Mouse (Mus musculus) lung, embryonic 14.5 days (tissue): ENCODE results near the gene Dicer1. TPM values are rescaled to one million over a fixed set of nuclear protein-coding genes. Genes with fewer than 3 reads are reported as not detected.
A peak's percentile ranks its signal among the peaks of the same experiment; 100 is the strongest.

Experiments
- ATAC-seq: fragments of 200-750 bp; cut with Nextera tagmentation; 2 replicates; pipeline ENCODE4 v1.8.0; 2017; ENCODE audit warnings: mild to moderate bottlenecking, moderate TSS enrichment, moderate library complexity; ENCODE audit not compliant: insufficient read depth
- DNase-seq: peaks from one replicate; pipeline ENCODE4 v3.0.0-alpha.2; 2015
- H3K27ac ChIP-seq: fragments of 300-500 bp; sonication (generic); 2 replicates; pipeline ENCODE4 v1.5.1; 2014; ENCODE audit warnings: low read depth, mild to moderate bottlenecking, moderate library complexity
- H3K27me3 ChIP-seq: fragments of 300-500 bp; sonication (generic); 2 replicates; pipeline ENCODE4 v1.6.1; 2014; ENCODE audit warnings: low read length, control low read depth; ENCODE audit not compliant: insufficient read depth
- H3K36me3 ChIP-seq: fragments of 300-500 bp; sonication (generic); 2 replicates; pipeline ENCODE4 v1.6.1; 2014; ENCODE audit warnings: control low read depth; ENCODE audit not compliant: insufficient read depth
- H3K4me1 ChIP-seq: fragments of 300-500 bp; sonication (generic); 2 replicates; pipeline ENCODE4 v1.6.1; 2014; ENCODE audit warnings: antibody characterized with exemption, control low read depth; ENCODE audit not compliant: insufficient read depth
- H3K4me2 ChIP-seq: fragments of 300-500 bp; sonication (generic); 2 replicates; pipeline ENCODE4 v1.6.1; 2014; ENCODE audit warnings: mild to moderate bottlenecking
- H3K4me3 ChIP-seq: fragments of 300-500 bp; sonication (generic); 2 replicates; pipeline ENCODE4 v1.5.1; 2014; ENCODE audit warnings: low read depth, low read length
- H3K9ac ChIP-seq: fragments of 300-500 bp; sonication (generic); 2 replicates; pipeline ENCODE4 v1.6.1; 2014
- H3K9me3 ChIP-seq: fragments of 300-500 bp; sonication (generic); 2 replicates; pipeline ENCODE4 v1.6.1; 2016; ENCODE audit warnings: low read depth, low read length, control low read depth
- CTCF ChIP-seq: IDR thresholded peaks from 2 replicates; pipeline ENCODE4 v1.5.1; 2016; ENCODE audit warnings: antibody characterized with exemption, low read depth
- WGBS: fragments of 180-500 bp; shearing (Covaris S2); extraction: QIAGEN DNeasy Blood & Tissue Kit; methylation state at CpG from one replicate; pipeline ENCODE4 v1.1.7; 2014; 5-methylcytosine and 5-hydroxymethylcytosine counted together
- polyA plus RNA-seq: library from polyadenylated mRNA; unstranded; fragments of >200 nt; fragmentation: Nextera tagmentation; extraction: Ambion mirVana; gene quantifications from 2 replicates; pipeline ENCODE4 v1.2.1, GENCODE M21; 2014

The Dicer1 gene
- polyA plus RNA-seq, 1 experiment from 2014 or later, result 23.4 TPM

DNA sequence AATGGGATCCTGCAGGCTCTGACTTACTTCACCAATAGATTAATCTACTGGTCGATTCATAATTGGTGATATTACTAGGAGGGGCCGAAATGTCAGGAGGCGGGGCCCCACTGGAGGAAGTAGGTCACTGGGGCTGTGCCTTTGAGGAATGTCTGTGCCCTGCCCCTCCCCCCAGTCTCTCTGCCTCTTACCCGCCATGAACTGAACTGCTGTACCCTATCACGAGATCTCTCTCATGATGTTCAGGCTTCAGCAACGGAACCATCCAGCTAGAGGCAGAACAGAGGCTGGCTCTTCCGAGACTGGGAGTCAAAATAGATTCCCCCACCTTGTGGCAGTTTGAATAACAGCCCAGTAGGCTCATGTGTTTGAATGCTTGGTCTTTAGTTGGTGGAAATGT lies 6.3 kb upstream of the Dicer1 start:
- no peak overlapping the region for H3K27ac ChIP-seq
- no peak overlapping the region for H3K4me2 ChIP-seq
- 82% methylated on average over 7 of the region's 7 CpGs for WGBS
- no peak for ATAC-seq
- no peak for TF ChIP-seq CTCF
- H3K36me3 ChIP-seq, result no peaks in the 10 kb centered on the region
- no peak overlapping the region for H3K9ac ChIP-seq
- H3K27me3 ChIP-seq, result no peaks in the 10 kb centered on the region
- H3K4me3 ChIP-seq, result no peak overlapping the region
- no peak for DNase-seq
- no peaks in the 10 kb centered on the region for H3K4me1 ChIP-seq
- no peaks in the 10 kb centered on the region for H3K9me3 ChIP-seq

DNA sequence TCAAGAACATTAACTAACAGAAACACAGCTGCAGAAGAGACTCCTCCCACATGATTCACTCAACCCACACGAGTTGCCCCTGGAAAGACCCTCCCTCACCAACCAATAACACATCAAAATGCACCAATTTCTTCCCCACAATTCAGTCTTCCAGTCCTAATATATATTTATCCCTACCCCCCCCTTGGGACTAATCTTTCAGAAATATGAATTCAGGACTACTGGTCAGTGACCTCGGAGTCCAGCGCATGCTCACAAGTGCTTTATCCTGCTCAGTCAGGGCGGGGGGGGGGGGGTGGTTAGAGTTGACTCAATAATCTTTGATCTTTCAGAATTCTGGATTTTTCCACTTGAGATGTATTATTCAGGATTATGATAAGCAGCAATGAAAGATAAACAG lies 1.9 kb upstream of the Dicer1 start:
- DNase-seq (no peak), ATAC-seq (no peak)
- H3K4me1 ChIP-seq, result peaks cover 8% of the 10 kb centered on the region; the same call in 1 of the 2 replicates
- H3K4me2 ChIP-seq, result no peak overlapping the region
- H3K4me3 ChIP-seq, result no peak overlapping the region
- no peak overlapping the region for H3K27ac ChIP-seq
- TF ChIP-seq CTCF, result no peak
- no peaks in the 10 kb centered on the region for H3K27me3 ChIP-seq
- no peak overlapping the region for H3K9ac ChIP-seq
- no peaks in the 10 kb centered on the region for H3K9me3 ChIP-seq
- H3K36me3 ChIP-seq, result no peaks in the 10 kb centered on the region
- 62% methylated on average over 4 of the region's 4 CpGs for WGBS

DNA sequence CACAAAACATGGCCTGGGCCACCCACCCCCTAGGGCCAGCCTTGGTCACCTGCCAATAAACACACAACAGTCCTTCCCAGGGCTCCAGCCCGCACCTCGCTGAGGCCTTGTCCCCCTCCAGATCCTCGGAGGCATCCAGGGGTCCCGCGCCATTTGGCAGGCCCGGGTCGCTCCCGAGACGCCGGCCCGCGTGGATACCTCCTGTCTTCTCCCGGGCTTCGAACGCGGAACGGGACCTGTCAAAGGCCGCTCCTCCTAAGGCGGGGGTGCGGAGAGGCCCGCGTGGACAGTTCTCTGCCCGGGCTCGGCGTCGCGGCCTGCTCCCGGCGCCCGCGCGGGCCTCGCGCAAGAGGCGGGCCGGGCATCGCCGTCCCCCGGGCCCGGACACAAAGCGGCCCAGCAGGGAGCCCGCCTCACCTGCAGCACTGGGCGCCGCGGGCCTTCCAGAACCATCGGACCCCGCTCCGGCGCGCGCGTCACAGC lies 380 bp downstream of the Dicer1 start:
- Histone ChIP-seq H3K27ac (peak overlapping the region; percentile 94), H3K9me3 (no peaks in the 10 kb centered on the region), H3K9ac (peak overlapping the region; percentile 96), H3K27me3 (no peaks in the 10 kb centered on the region), H3K36me3 (no peaks in the 10 kb centered on the region), H3K4me1 (peaks cover 13% of the 10 kb centered on the region), H3K4me3 (peak overlapping the region; percentile 95), H3K4me2 (peak overlapping the region; percentile 94)
- under 1% methylated on average over 52 of the region's 52 CpGs for WGBS
- TF ChIP-seq CTCF, result no peak
- ATAC-seq (peak; percentile 64), DNase-seq (peak; percentile 52)

DNA sequence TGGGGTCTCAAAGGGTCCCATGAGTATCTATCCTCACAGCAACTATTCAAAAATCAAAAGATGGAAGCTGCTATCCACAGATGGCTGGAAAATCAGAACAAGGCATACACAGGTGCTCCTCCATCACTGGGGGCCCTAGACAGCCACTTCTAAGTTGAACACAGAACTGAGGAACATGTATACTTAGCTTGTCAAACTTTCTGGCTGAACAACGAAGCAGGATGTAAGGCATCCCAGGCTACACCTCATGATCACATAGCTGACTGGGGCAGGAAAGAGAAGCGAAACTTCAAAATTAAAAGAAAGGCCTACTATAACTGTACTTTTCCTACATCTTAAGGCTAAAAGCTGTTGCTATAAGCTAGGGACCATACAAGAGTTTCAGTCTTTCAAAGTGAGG lies 2.8 kb downstream of the Dicer1 start:
- H3K4me2 ChIP-seq, result no peak overlapping the region
- 59% methylated on average over 2 of the region's 2 CpGs for WGBS
- H3K27me3 ChIP-seq, result no peaks in the 10 kb centered on the region
- H3K9ac ChIP-seq, result no peak overlapping the region
- ATAC-seq (no peak), DNase-seq (no peak)
- no peak overlapping the region for H3K27ac ChIP-seq
- H3K36me3 ChIP-seq, result no peaks in the 10 kb centered on the region
- H3K9me3 ChIP-seq, result no peaks in the 10 kb centered on the region
- H3K4me3 ChIP-seq, result no peak overlapping the region
- TF ChIP-seq CTCF, result no peak
- H3K4me1 ChIP-seq, result peaks cover 13% of the 10 kb centered on the region

DNA sequence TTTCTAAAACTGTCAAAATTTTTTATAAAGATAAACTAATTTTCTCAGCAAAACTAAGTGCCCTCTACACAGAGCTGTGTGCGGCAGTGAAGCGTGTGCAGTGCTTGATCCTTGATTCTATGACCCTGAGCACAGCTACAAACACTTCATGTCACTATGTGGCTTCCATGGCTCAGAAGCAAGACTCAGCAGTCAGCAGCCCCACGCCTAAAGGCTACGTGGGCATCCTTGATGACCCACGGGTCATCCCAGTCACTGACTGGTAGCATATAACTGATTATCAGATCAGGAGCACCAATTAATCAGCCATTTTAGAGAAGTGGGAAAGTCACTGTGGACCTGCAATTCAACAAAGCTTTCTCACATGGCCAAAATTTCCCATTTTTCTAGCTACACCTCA lies 4.5 kb downstream of the Dicer1 start:
- Histone ChIP-seq H3K36me3 (no peaks in the 10 kb centered on the region), H3K4me3 (no peak overlapping the region), H3K4me1 (peaks cover 13% of the 10 kb centered on the region), H3K9me3 (no peaks in the 10 kb centered on the region), H3K27ac (no peak overlapping the region), H3K27me3 (no peaks in the 10 kb centered on the region), H3K4me2 (no peak overlapping the region), H3K9ac (no peak overlapping the region)
- no peak for ATAC-seq
- no peak for DNase-seq
- WGBS, result 80% methylated on average over 5 of the region's 5 CpGs
- TF ChIP-seq CTCF, result no peak

DNA sequence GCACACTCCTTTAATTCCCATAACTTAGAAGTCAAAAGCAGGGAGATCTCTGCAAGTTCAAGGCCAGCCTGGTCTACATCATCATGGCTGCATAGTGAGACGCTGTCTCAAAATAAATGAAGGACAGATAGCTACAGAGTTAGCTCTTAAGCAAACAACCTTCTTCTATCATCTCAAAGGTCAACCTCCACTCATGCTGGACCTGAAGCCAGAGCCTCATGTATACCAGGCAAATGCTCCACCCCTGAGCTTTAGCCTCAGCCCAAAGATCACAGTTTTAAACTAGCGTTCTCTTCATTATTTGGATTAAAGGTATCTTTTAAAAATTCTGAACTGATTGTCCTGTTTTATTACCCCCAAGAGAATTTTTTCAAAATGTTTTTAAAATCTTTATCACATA lies 5.2 kb downstream of the Dicer1 start:
- DNase-seq (no peak), ATAC-seq (no peak)
- Histone ChIP-seq H3K9me3 (no peaks in the 10 kb centered on the region), H3K27me3 (no peaks in the 10 kb centered on the region), H3K4me3 (no peak overlapping the region), H3K27ac (no peak overlapping the region), H3K4me1 (peaks cover 13% of the 10 kb centered on the region), H3K9ac (no peak overlapping the region), H3K36me3 (no peaks in the 10 kb centered on the region), H3K4me2 (no peak overlapping the region)
- WGBS, result 89% methylated on average over 2 of the region's 2 CpGs
- TF ChIP-seq CTCF, result no peak

DNA sequence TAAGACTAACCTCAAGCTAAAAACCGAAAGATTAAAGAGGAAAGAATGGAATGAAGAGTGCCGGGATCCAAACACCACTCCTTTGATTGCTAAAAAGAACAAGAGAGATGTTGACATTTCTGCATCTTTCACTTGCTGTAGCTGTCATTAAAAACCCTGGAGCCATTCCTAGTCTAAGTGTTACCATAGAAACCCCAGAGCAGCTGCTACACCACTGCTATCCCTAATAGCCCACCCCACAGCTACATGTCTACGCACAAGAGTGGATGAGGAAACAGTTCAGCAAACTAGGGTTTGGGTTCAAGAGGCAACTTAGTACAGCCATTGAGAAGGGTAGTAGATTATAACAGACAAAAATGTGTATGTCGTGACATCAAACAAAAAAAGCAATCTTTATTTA lies 8.1 kb downstream of the Dicer1 start:
- DNase-seq (no peak), ATAC-seq (no peak)
- no peak overlapping the region for H3K9ac ChIP-seq
- H3K27ac ChIP-seq, result no peak overlapping the region
- H3K4me2 ChIP-seq, result no peak overlapping the region
- no peak for TF ChIP-seq CTCF
- H3K36me3 ChIP-seq, result no peaks in the 10 kb centered on the region
- WGBS, result 55% methylated on average over 4 of the region's 4 CpGs
- H3K4me1 ChIP-seq, result peaks cover 8% of the 10 kb centered on the region
- H3K4me3 ChIP-seq, result no peak overlapping the region
- H3K9me3 ChIP-seq, result no peaks in the 10 kb centered on the region
- no peaks in the 10 kb centered on the region for H3K27me3 ChIP-seq

DNA sequence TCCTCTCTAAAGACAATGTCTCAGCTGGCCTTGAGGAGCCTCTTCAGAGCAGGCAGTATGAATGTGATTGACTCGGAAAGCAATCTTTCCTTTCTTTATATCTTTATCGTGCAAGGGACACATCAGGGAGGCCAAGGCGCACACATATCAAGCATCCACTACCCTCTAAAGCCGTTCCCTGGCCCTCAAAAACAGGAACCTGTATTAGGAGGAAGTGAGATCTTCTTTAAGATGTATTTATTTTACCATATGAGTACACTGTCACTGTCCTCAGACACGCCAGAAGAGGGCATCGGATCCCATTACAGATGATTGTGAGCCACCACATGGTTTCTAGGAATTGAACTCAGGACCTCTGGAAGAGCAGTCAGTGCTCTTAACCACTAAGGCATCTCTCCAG lies 9.5 kb downstream of the Dicer1 start:
- no peak for TF ChIP-seq CTCF
- Histone ChIP-seq H3K27me3 (no peaks in the 10 kb centered on the region), H3K9me3 (no peaks in the 10 kb centered on the region), H3K4me3 (no peak overlapping the region), H3K9ac (no peak overlapping the region), H3K4me1 (peaks cover 4% of the 10 kb centered on the region; the same call in 1 of the 2 replicates), H3K36me3 (no peaks in the 10 kb centered on the region), H3K4me2 (no peak overlapping the region), H3K27ac (no peak overlapping the region)
- no peak for DNase-seq
- 72% methylated on average over 6 of the region's 6 CpGs for WGBS
- ATAC-seq, result no peak
